Mouse (Mus musculus) embryo, embryonic 9.5 days (tissue): Measurements from ENCODE around the gene Usp37.
A peak's percentile ranks its signal among the peaks of the same experiment; 100 is the strongest.
"Not testable (repeated sequence)": the region's sequence is repeated elsewhere in the genome, so short reads cannot be mapped to it uniquely, and the experiment has no call there.

Experiments
- DNase-seq: peaks from one replicate; pipeline ENCODE4 v3.0.0-alpha.2; 2017; ENCODE audit errors: extremely low spot score

Usp37 gene

DNA sequence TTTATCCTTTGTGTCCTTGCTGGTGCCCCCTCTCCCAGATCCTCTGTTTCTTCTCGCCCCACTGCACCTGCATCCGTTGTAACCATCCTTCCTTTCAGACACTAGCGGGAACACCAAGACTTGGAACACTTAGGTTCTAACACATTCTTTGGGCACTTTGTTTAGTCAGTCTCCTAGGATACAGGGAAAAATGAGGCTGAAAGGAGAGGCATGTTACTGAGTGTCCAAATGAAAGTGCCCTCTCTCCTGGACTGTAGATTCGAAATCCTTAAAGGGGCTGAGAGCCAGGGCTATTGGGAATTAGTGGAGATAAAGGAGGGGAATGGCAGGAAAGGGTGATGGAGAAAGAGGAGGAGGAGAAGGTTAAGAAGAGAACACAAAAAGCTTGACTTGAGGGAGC is at the start of gene Usp37:
Gene Usp37 (minus strand): TSS at position 101 of the 400 bp plus-strand sequence.
- peak; percentile 5 for DNase-seq

DNA sequence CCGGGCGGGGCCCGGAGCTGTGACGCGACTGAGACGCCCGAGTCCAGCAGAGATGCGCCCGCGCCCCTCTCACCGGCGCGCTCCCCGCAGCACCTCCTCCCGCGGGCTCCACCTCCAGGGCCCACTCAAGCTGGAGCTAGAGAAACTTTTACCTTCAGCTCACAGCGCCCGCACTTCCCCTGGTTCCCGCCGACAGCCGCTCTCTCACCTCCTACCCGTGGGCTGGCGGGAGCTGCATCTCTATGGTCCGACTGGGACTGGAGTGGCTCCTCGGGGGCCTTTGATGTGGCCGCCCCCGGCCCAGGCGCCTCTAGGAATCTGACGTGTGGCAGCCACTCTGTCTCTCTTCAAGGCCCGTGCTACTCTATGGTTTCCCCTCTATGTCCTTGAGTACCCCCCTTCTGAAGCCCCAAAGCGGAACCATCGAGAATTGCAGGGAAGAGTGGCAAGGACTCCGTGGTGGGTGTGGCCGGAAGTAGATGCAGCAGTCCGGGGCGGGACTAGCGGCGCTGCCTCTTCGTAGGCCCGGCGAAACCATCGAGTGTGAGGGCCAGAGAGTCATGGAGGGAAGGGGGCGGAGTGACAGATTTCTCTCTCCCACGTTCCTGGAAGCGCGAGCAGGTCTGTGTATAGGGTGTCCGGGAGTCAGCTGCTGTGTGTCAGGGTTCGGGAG is 43.8 kb upstream of the Usp37 start, which contains the start of the genes Zfp142 and Bcs1l:
Gene Zfp142 (minus strand): TSS at position 474 of the 673 bp plus-strand sequence.
Gene Bcs1l (plus strand): TSS at position 517 of the 673 bp plus-strand sequence.
- DNase-seq: peak; percentile 99

DNA sequence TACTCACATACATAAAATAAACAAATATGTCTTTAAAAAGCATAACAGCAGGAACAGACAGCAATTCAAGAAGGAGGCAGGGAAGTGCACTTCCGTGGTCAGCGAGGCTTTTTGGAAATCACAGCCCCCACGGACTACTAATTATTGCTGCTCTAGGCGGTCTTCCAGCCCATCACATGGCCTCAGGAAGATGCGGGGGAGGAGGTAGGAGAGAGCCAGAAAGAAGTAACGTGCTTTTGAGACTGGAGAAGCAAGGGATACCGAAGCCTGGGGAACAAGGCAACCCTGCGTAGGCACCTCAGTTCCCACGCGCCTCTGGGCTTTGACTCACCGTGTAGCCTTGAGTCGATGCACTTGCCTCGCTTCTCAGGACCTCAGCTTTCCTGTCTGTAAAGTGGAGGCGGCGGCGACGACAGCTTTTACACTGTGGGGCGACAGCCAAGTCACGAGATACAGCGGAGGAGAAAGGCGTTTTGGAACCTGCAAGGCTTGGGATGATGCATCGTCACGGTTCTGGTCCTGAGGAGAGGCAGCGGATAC is 43.2 kb upstream of the Usp37 start:
- no peak for DNase-seq

GRCm38 (mm10) chr1:74584616-74585398 is 40.7 kb upstream of the Usp37 start:
- no peak for DNase-seq

DNA sequence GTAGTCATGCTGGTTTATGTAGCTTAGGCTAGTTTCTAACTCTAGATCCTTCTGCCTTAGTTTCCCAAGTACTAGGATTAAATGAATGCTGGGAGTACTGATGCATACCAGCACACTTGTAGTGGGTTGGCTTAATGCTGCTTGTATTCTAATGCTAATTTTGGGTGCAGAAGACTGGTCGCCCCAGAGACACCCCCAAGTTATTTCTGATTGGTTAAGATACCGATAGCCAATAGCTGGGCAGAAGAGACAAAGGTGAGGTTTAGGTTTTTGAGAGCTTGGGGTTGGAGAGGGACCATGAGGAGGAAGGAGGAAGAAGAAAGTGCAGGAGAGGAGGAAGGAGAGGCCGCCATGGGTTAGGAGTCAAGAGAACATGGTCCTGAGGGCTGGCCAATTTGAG is 38.5 kb upstream of the Usp37 start:
- DNase-seq: no peak

DNA sequence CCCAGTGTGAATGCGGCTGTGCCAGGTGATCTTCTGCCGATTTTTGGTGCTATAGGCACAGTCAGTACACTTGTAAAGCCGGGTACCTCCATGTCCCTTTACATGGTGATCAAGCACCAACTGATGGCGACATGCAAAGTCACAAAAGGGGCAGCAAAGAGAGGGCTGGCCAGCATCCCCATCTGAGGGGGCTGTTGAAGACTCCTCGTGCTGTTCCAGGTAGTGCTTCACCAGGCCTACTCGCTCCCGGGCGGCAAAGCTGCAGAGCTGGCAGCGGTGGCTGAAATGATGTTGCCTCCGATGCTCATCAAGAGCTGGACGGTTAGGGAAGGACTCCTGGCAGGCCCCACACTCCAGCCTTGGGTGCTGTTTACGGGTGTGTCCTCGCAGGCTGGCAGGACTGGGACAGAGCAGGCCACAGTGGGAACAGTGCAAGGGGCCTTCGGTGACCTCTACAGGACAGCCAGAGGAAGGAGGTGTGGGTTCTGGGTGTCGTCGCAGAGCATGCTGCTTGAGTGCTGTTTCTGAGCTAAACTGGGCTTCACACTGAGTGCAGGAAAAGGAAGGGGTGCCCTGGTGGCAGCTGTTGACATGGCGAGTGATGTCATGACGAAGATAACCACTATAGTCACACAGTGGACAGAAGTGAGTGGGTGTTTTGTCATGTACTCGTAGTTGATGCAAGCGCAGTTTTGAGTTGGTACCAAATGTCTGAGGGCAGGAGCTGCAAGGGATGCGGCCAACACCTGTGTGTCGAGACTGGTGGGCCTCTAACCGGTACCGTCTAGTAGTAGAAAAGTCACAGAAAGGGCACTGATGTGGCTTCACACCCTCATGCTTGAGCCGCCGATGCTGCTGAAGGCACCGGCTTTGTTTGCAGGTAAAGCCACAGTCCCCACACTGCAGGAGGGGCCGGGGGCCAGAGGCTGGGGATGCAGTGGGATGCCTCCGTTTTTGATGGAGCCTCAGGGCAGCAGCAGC is 25.9 kb upstream of the Usp37 start:
- no peak for DNase-seq

GRCm38 (mm10) chr1:74565834-74566233 is 21.8 kb upstream of the Usp37 start:
- DNase-seq: no peak

DNA sequence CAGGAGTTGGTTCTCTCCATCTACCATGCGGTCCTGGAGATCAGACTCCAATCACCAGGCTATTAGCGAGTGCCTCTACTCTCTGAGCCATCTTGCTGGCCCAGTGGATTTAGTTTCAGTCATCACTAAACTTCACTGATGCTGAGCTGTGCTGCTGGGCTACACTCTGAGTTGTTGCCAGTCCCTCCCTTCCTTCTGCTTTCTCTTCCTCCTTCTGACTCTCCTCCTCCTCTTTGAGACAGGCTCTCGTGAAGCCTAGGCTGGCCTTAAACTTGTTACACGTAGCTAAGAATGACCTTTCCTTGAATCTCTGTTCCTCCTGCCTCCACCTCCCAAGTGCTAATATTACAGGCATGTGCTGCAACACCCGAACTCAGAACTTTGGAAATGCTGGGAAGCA is 15.0 kb upstream of the Usp37 start:
- no peak for DNase-seq

GRCm38 (mm10) chr1:74542451-74542961 is 1.6 kb downstream of the Usp37 start, which contains the start of gene Plcd4:
TSS of gene Plcd4 (plus strand) at chr1:74542888.
- DNase-seq: peak; percentile 10

DNA sequence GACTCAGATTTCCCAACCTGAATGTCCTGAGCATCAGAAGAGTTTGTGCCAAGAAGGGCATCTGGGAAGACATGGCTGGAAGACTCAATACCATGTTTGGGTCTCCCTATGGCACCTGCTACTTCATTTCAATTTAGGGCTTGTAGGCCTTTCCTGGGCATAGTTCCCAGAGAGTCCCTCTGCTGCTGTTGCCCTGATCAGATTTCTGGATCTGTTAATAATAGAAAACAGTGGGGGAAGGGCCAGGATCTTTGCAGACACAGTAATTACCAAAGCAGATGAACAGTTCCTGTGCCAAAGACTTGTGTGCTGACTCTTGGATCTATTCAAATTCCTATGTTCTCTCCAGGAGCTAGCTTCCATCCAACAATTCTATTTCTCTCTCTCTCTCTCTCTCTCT is 5.4 kb downstream of the Usp37 start:
- no peak for DNase-seq

GRCm38 (mm10) chr1:74528589-74528988 is 15.5 kb downstream of the Usp37 start:
- DNase-seq: no peak

DNA sequence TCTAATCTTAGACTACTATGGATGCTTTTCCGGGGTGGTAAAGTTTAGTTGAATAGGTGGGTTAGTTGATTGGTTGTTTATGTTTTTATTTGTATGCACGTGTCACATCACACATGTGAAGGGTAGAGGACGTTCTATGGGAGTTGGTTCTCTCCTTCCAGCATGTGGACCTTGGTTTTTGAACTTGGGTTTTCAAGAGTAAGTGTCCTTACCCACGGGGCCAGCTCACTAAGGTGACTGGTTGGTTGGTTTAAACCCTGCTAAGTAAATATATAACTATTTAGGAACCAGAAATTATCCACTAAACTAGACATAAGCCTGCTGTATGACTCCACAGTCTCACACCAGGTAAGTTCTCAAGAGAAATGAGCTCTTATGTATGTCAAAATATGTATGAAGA is 19.3 kb downstream of the Usp37 start:
- DNase-seq: no peak

GRCm38 (mm10) chr1:74519875-74520274 is 24.2 kb downstream of the Usp37 start:
- DNase-seq: no peak

DNA sequence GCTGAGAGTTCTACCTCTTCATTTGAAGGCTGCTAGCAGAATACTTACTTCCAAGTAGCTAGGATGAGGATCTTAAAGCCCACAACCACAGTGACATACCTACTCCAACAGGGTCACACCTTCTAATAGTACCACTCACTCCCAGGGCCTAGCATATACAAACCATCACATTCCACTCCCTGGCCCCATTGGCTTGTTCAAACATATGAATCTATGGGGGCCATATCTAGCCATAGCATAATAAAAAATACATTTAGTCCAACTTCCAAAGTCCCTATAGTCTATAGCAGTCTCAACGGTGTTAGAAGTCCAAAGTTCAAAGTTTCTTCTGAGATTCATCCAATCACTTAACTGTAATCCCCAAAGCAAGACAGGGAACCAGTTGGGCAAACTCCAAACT is 31.1 kb downstream of the Usp37 start:
- not testable (repeated sequence) for DNase-seq

DNA sequence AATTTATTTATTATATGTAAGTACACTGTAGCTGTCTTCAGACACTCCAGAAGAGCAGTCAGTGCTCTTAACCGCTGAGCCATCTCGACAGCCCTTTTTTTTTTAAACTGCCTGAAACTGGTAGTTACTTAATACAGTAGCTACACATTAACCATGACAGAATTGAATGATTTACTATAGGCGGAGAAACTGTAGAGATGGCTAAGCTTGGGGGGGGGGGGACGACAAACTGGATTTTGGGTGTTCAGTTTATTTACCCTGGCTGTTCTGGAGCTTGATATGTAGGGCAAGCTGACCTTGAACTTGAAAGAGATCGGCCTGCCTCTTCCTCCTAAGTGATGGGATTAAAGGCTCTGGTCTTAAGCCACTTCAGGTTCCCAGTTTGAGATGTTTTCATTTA is 32.8 kb downstream of the Usp37 start:
- DNase-seq: no peak

- DNase-seq: no peak
Measured at GRCm38 (mm10) chr1:74507780-74508179, 36.3 kb downstream of the Usp37 start.

DNA sequence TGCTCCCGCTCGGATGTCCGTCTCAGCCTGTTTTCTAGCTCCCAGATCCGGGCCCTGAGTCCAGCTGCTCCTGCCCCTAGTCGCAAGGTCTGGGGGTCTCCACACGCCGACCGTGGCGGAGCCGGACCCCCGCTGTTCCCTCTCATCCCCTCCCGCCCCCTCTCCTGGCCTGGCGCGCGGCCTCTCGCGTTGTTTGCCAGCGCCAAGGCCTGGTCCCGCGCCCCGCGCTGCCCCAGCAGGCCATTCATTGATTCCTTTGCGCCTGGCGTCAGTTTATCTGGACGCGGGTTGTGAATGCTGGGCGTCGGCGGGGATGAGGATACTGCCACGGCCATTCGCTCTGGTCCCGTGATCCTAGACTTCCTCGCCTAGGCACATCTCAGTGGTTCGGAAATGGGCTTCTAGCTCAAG is 37.6 kb downstream of the Usp37 start:
- DNase-seq: peak; percentile 93

GRCm38 (mm10) chr1:74505721-74506464 is 38.2 kb downstream of the Usp37 start, which contains the start of gene Cnot9:
TSS of gene Cnot9 (plus strand) at chr1:74506058.
- DNase-seq: peak; percentile 100

GRCm38 (mm10) chr1:74505393-74505720 is 38.7 kb downstream of the Usp37 start:
- no peak for DNase-seq

DNA sequence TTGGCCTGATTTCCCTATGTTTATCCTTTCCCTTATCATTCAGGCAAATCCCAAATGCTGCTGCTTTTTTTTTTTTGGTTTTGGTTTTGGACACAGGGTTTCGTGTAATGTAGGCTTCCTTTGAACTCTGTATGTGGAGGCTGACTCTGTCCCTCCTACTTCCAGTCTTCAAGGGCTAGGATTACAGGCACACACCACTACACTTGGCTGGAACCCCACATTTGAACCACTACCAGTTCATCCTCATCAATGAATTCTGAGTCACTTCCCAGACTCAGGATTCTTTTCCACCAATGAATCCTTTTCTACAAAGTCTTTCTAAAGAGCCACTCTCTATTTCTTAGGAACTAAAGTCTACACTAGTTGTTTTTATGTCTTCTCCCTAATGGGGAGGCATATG is 43.0 kb downstream of the Usp37 start:
- no peak for DNase-seq

- no peak for DNase-seq
Measured at GRCm38 (mm10) chr1:74485792-74486191, 58.3 kb downstream of the Usp37 start.
